Mouse (Mus musculus) stomach, embryonic 15.5 days (tissue): ENCODE data around the gene Nckipsd. TPM values are rescaled to one million over a fixed set of nuclear protein-coding genes. Genes with fewer than 3 reads are reported as not detected.

Experiments used
- ATAC-seq: fragments of 200-750 bp; cut with Nextera tagmentation; 2 replicates; pipeline ENCODE4 v1.8.0; 2017; ENCODE audit warnings: low read depth, moderate number of reproducible peaks, moderate TSS enrichment; ENCODE audit not compliant: insufficient read depth, low FRiP score
- H3K27ac ChIP-seq: fragments of 300-500 bp; sonication (generic); 2 replicates; pipeline ENCODE4 v1.5.1; 2015; ENCODE audit warnings: mild to moderate bottlenecking, inconsistent platforms
- H3K27me3 ChIP-seq: fragments of 300-500 bp; sonication (generic); replicated peaks from 2 replicates; pipeline ENCODE4 v1.6.1; 2015; ENCODE audit warnings: inconsistent platforms
- H3K36me3 ChIP-seq: fragments of 300-500 bp; sonication (generic); 2 replicates; pipeline ENCODE4 v1.6.1; 2015; ENCODE audit warnings: inconsistent platforms
- H3K4me1 ChIP-seq: fragments of 300-500 bp; sonication (generic); 2 replicates; pipeline ENCODE4 v1.6.1; 2015; ENCODE audit warnings: inconsistent platforms
- H3K4me2 ChIP-seq: fragments of 300-500 bp; sonication (generic); 2 replicates; pipeline ENCODE4 v1.6.1; 2015; ENCODE audit warnings: mild to moderate bottlenecking, inconsistent platforms
- H3K4me3 ChIP-seq: fragments of 300-500 bp; sonication (generic); replicated peaks from 2 replicates; pipeline ENCODE4 v1.5.1; 2015; ENCODE audit warnings: inconsistent platforms
- H3K9ac ChIP-seq: fragments of 300-500 bp; sonication (generic); 2 replicates; pipeline ENCODE4 v1.6.1; 2015; ENCODE audit warnings: inconsistent platforms
- H3K9me3 ChIP-seq: fragments of 300-500 bp; sonication (generic); 2 replicates; pipeline ENCODE4 v1.6.1; 2016; ENCODE audit warnings: inconsistent platforms
- WGBS: fragments of 180-500 bp; shearing (Covaris S2); methylation state at CpG from one replicate; pipeline ENCODE4 v1.1.7; 2015; 5-methylcytosine and 5-hydroxymethylcytosine counted together
- polyA plus RNA-seq: library from polyadenylated mRNA; unstranded; fragments of >200 nt; fragmentation: Nextera tagmentation; extraction: Ambion mirVana; gene quantifications from 2 replicates; pipeline ENCODE4 v1.2.1, GENCODE M21; 2015

Gene Nckipsd
- polyA plus RNA-seq, 1 experiment from 2014 or later: 13.0 TPM

- Histone ChIP-seq H3K9me3 (no peaks in the 10 kb centered on the region), H3K9ac (no peak overlapping the region), H3K27me3 (peaks cover 84% of the 10 kb centered on the region), H3K4me2 (peak overlapping the region; percentile 90), H3K36me3 (no peaks in the 10 kb centered on the region), H3K4me1 (peaks cover 20% of the 10 kb centered on the region), H3K4me3 (peak overlapping the region; percentile 43), H3K27ac (no peak overlapping the region)
- 3% methylated on average over 38 of the region's 39 CpGs for WGBS
- ATAC-seq: 0 out of 2 replicates have a peak, but pooled peaks have one; percentile 14
These were observed 18.7 kb downstream of the Nckipsd start for GRCm38 (mm10) chr9:108826700-108827340.

- H3K4me2 ChIP-seq: peak overlapping the region; percentile 90
- no peaks in the 10 kb centered on the region for H3K36me3 ChIP-seq
- no peak for ATAC-seq
- H3K27me3 ChIP-seq: peaks cover 90% of the 10 kb centered on the region
- H3K27ac ChIP-seq: no peak overlapping the region
- H3K4me1 ChIP-seq: peaks cover 24% of the 10 kb centered on the region
- no peaks in the 10 kb centered on the region for H3K9me3 ChIP-seq
- H3K9ac ChIP-seq: no peak overlapping the region
- H3K4me3 ChIP-seq: peak overlapping the region; percentile 43
- 8% methylated on average over 34 of the region's 34 CpGs for WGBS
These were observed 19.3 kb downstream of the Nckipsd start for GRCm38 (mm10) chr9:108827454-108827853.

GRCm38 (mm10) chr9:108827906-108828305, 19.7 kb downstream of the Nckipsd start:
- H3K9me3 ChIP-seq: no peaks in the 10 kb centered on the region
- H3K36me3 ChIP-seq: no peaks in the 10 kb centered on the region
- no peak overlapping the region for H3K27ac ChIP-seq
- 64% methylated on average over 18 of the region's 18 CpGs for WGBS
- peak overlapping the region; percentile 43; the same call in 1 of the 2 replicates for H3K4me3 ChIP-seq
- peaks cover 24% of the 10 kb centered on the region for H3K4me1 ChIP-seq
- no peak for ATAC-seq
- H3K9ac ChIP-seq: no peak overlapping the region
- H3K4me2 ChIP-seq: peak overlapping the region; percentile 90
- H3K27me3 ChIP-seq: peaks cover 93% of the 10 kb centered on the region

GRCm38 (mm10) chr9:108831637-108832036, 23.5 kb downstream of the Nckipsd start:
- Histone ChIP-seq H3K9me3 (no peaks in the 10 kb centered on the region), H3K27ac (no peak overlapping the region), H3K4me2 (peak overlapping the region; percentile 95), H3K27me3 (peaks cover 71% of the 10 kb centered on the region), H3K9ac (no peak overlapping the region), H3K4me1 (peaks cover 17% of the 10 kb centered on the region), H3K4me3 (peak overlapping the region; percentile 48), H3K36me3 (no peaks in the 10 kb centered on the region)
- ATAC-seq: no peak
- 5% methylated on average over 23 of the region's 23 CpGs for WGBS

- Histone ChIP-seq H3K27me3 (peaks cover 63% of the 10 kb centered on the region), H3K4me2 (peak overlapping the region; percentile 95), H3K4me1 (peaks cover 12% of the 10 kb centered on the region), H3K9ac (no peak overlapping the region), H3K4me3 (peak overlapping the region; percentile 48), H3K36me3 (no peaks in the 10 kb centered on the region), H3K9me3 (no peaks in the 10 kb centered on the region), H3K27ac (no peak overlapping the region)
- peak; percentile 99 for ATAC-seq
- 4% methylated on average over 46 of the region's 46 CpGs for WGBS
These were observed 24.4 kb downstream of the Nckipsd start for GRCm38 (mm10) chr9:108832390-108833108.

GRCm38 (mm10) chr9:108842989-108843388, 34.8 kb downstream of the Nckipsd start:
- H3K36me3 ChIP-seq: no peaks in the 10 kb centered on the region
- 12% methylated on average over 14 of the region's 14 CpGs for WGBS
- H3K4me3 ChIP-seq: no peak overlapping the region
- H3K27me3 ChIP-seq: no peaks in the 10 kb centered on the region
- H3K9ac ChIP-seq: no peak overlapping the region
- no peaks in the 10 kb centered on the region for H3K9me3 ChIP-seq
- H3K27ac ChIP-seq: no peak overlapping the region
- ATAC-seq: peak; percentile 38; the same call in 1 of the 2 replicates
- peak overlapping the region; percentile 42 for H3K4me2 ChIP-seq
- H3K4me1 ChIP-seq: 0 out of 2 replicates have a peak, but pooled peaks cover 4% of the 10 kb centered on the region

GRCm38 (mm10) chr9:108845390-108845789, 37.2 kb downstream of the Nckipsd start:
- ATAC-seq: no peak
- no peak overlapping the region for H3K27ac ChIP-seq
- no peak overlapping the region for H3K4me3 ChIP-seq
- H3K27me3 ChIP-seq: no peaks in the 10 kb centered on the region
- no peaks in the 10 kb centered on the region for H3K36me3 ChIP-seq
- H3K9me3 ChIP-seq: no peaks in the 10 kb centered on the region
- 0 out of 2 replicates have a peak, but pooled peaks cover 4% of the 10 kb centered on the region for H3K4me1 ChIP-seq
- no peak overlapping the region for H3K4me2 ChIP-seq
- 65% methylated on average over 5 of the region's 5 CpGs for WGBS
- no peak overlapping the region for H3K9ac ChIP-seq

GRCm38 (mm10) chr9:108847374-108847773, 39.2 kb downstream of the Nckipsd start:
- WGBS: 78% methylated on average over 4 of the region's 4 CpGs
- Histone ChIP-seq H3K4me2 (no peak overlapping the region), H3K27ac (no peak overlapping the region), H3K9me3 (no peaks in the 10 kb centered on the region), H3K4me3 (no peak overlapping the region), H3K9ac (no peak overlapping the region), H3K36me3 (no peaks in the 10 kb centered on the region), H3K4me1 (0 out of 2 replicates have a peak, but pooled peaks cover 4% of the 10 kb centered on the region), H3K27me3 (no peaks in the 10 kb centered on the region)
- no peak for ATAC-seq

- no peak overlapping the region for H3K9ac ChIP-seq
- peaks cover 6% of the 10 kb centered on the region for H3K4me1 ChIP-seq
- no peak overlapping the region for H3K27ac ChIP-seq
- H3K4me2 ChIP-seq: no peak overlapping the region
- no peaks in the 10 kb centered on the region for H3K27me3 ChIP-seq
- ATAC-seq: no peak
- no peaks in the 10 kb centered on the region for H3K9me3 ChIP-seq
- no peaks in the 10 kb centered on the region for H3K36me3 ChIP-seq
- no peak overlapping the region for H3K4me3 ChIP-seq
- 59% methylated on average over 17 of the region's 17 CpGs for WGBS
These were observed 40.3 kb downstream of the Nckipsd start for GRCm38 (mm10) chr9:108848419-108848818.

GRCm38 (mm10) chr9:108852976-108853375, 44.8 kb downstream of the Nckipsd start, which contains the start of gene Slc26a6:
Gene Slc26a6 (plus strand): TSS chr9:108853283.
- 77% methylated on average over 3 of the region's 3 CpGs for WGBS
- peak within 1 kb of the TSS; percentile 85 for H3K4me2 ChIP-seq
- peak within 1 kb of the TSS; percentile 66 for H3K4me3 ChIP-seq
- H3K9ac ChIP-seq: peak within 1 kb of the TSS; percentile 40
- no peaks in the 10 kb centered on the region for H3K9me3 ChIP-seq
- H3K27me3 ChIP-seq: no peaks in the 10 kb centered on the region
- no peak for ATAC-seq
- no peaks in the 10 kb centered on the region; the same call in 1 of the 2 replicates for H3K36me3 ChIP-seq
- peak within 1 kb of the TSS; percentile 88 for H3K27ac ChIP-seq
- H3K4me1 ChIP-seq: peaks cover 16% of the 10 kb centered on the region

- Histone ChIP-seq H3K9me3 (no peaks in the 10 kb centered on the region), H3K4me3 (peak overlapping the region; percentile 66), H3K27ac (peak overlapping the region; percentile 88), H3K4me1 (peaks cover 16% of the 10 kb centered on the region), H3K27me3 (no peaks in the 10 kb centered on the region), H3K4me2 (peak overlapping the region; percentile 85), H3K9ac (peak overlapping the region; percentile 40), H3K36me3 (no peaks in the 10 kb centered on the region; the same call in 1 of the 2 replicates)
- ATAC-seq: peak; percentile 90
- 3% methylated on average over 25 of the region's 25 CpGs for WGBS
These were observed 45.6 kb downstream of the Nckipsd start for GRCm38 (mm10) chr9:108853635-108854240.
